Mouse (Mus musculus) stomach, postnatal 0 days (tissue): ENCODE data around the gene Klf7.

Experiments used
- CTCF ChIP-seq: IDR thresholded peaks from 2 replicates; pipeline ENCODE4 v1.5.1; 2016; ENCODE audit warnings: antibody characterized with exemption, low read depth, mild to moderate bottlenecking, moderate library complexity
- EP300 ChIP-seq: optimal IDR thresholded peaks from 2 replicates; pipeline ENCODE3; 2016; ENCODE audit warnings: antibody characterized with exemption

DNA sequence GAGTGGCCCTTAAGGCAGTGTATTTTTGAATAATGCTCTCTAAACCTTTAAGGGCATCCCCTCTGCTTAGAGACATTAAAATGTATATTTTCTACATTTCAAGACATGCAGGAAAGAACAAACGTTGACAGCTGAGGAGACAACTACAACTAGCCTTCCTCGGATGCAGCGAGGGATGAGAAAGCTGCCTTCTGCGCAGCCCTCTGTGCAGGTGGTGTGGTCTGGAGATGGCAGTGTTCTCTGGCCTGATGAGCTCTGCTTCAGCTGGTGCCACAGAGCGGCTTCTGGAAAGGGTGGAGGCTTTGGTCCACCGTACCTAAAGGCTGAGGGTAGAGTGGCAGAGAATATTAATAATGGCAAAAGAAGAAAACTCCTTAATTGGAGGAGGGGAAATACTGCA lies 120.0 kb downstream of the Klf7 start:
- TF ChIP-seq CTCF (no peak), EP300 (no peak)
